Mouse (Mus musculus) 3134 (cell line): Measurements from ENCODE around the gene 4930513O06Rik.
A peak's percentile ranks its signal among the peaks of the same experiment; 100 is the strongest.

Experiments used
- DNase-seq: peaks from one replicate; pipeline ENCODE4 v3.0.0-alpha.2; 2011; ENCODE audit warnings: low spot score; ENCODE audit not compliant: insufficient read length; ENCODE audit errors: extremely low read depth

The 4930513O06Rik gene

DNA sequence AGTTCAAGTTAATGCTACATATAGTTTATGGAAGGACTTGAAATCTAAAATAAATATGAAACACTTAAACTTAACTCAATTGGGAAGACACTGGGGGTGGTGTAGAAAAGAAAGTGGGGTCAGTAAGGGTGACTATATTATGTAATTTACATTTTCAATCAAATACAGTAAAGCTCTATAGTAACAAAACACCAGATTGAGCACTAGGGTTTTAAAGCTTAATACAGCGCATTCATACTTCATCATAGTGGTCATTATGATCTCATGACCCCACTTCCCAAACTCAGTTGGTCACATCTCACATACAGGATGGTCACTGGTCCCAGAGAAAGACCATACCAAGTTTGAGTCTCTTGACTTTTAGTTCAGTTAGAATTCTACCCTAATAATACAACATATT, at the start of gene 4930513O06Rik:
TSS of gene 4930513O06Rik (plus strand) at position 301 of the 400 bp plus-strand sequence.
- no peak for DNase-seq

- DNase-seq = no peak
Observed at GRCm38 (mm10) chrX:139037666-139038065, 48.4 kb upstream of the 4930513O06Rik start.

- DNase-seq = no peak
Observed at GRCm38 (mm10) chrX:139039314-139039713, 46.7 kb upstream of the 4930513O06Rik start.

DNA sequence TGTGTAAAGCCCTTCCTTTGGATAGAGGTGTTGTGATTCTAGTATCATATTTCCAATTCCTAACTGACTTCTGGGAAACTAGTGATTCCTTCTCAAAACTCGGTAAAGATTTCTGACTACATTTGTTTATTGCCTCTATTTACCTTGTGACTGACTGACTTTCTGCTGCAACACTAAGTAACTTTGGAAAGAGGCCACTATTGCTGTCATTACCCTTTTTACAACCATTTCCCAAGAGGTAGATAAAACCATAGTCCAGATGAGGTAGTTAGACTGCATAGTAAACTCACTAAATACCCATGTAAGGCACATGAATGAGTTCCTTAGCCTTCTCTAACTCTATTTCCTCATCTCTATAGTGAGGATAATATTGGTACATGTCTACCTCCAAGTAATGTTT, 44.9 kb upstream of the 4930513O06Rik start:
- no peak for DNase-seq

- DNase-seq = peak; percentile 5
Observed at GRCm38 (mm10) chrX:139051976-139052375, 34.1 kb upstream of the 4930513O06Rik start.

DNA sequence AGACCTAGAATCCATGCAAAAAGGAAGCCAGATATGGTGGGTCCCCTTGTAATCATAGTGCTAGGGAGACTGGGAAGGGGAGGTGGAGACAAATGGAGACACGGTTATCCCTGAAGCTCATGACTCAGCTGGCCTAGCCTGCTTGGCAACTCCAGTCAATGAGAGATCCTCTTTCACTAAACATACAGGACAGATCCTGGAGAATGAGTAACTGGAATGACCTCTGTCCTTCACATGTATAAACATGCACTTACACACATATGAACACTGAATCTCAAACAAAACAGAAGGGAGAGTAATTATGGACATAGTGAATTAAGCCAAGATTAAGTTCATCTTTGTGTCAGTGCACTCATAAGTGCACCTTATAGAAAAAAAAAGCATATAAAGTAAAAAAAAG, 32.9 kb upstream of the 4930513O06Rik start:
- no peak for DNase-seq

- DNase-seq = no peak
Observed at GRCm38 (mm10) chrX:139064078-139064477, 22.0 kb upstream of the 4930513O06Rik start.

GRCm38 (mm10) chrX:139078493-139078892, 7.5 kb upstream of the 4930513O06Rik start:
- DNase-seq = no peak

- DNase-seq = no peak
Observed at GRCm38 (mm10) chrX:139085077-139085476, 966 bp upstream of the 4930513O06Rik start, which contains the start of gene Serpina7. Gene Serpina7, minus strand, starts transcription at chrX:139085236.

GRCm38 (mm10) chrX:139097197-139097596, 11.2 kb downstream of the 4930513O06Rik start:
- DNase-seq = no peak

GRCm38 (mm10) chrX:139134031-139134430, 48.0 kb downstream of the 4930513O06Rik start:
- DNase-seq = no peak
